Mouse (Mus musculus): ENCODE measurements around the gene BC049352. TPM values are rescaled to one million over a fixed set of nuclear protein-coding genes. Genes with fewer than 3 reads are reported as not detected.

The BC049352 gene
- polyA plus RNA-seq, 1 experiment from 2014 or later = 0.43 TPM

DNA sequence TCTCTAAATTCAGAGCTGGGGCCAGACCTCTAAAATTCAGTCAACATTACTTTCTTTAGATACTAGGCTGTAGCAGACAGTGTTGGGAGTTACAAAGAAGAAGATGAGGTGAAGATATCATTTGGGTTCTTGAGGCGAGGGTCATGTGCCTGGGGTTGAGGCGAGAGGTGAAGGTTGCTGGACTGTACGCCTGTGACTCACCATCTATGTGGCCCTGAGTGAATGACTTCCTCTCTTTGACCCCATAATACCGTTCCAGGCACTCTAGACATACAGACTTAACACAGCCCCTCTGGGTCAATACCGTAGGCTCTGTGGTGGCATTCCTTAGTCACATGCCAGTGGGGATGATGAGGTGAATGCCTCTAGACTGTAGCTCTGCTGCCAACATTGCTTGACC lies 100.7 kb downstream of the BC049352 start:
- Histone ChIP-seq H3K9me3 (peaks cover 3% of the 10 kb centered on the region; the same call in 1 of the 2 replicates), H3K27ac (no peak overlapping the region), H3K36me3 (no peaks in the 10 kb centered on the region), H3K9ac (no peak overlapping the region), H3K4me2 (replicated peaks) (no peak overlapping the region), H3K4me3 (replicated peaks) (no peak overlapping the region), H3K27me3 (replicated peaks) (no peaks in the 10 kb centered on the region), H3K4me1 (replicated peaks) (no peaks in the 10 kb centered on the region)
- ATAC-seq = no peak
- whole genome bisulfite sequencing = 83% methylated on average over 5 of the region's 5 CpGs

DNA sequence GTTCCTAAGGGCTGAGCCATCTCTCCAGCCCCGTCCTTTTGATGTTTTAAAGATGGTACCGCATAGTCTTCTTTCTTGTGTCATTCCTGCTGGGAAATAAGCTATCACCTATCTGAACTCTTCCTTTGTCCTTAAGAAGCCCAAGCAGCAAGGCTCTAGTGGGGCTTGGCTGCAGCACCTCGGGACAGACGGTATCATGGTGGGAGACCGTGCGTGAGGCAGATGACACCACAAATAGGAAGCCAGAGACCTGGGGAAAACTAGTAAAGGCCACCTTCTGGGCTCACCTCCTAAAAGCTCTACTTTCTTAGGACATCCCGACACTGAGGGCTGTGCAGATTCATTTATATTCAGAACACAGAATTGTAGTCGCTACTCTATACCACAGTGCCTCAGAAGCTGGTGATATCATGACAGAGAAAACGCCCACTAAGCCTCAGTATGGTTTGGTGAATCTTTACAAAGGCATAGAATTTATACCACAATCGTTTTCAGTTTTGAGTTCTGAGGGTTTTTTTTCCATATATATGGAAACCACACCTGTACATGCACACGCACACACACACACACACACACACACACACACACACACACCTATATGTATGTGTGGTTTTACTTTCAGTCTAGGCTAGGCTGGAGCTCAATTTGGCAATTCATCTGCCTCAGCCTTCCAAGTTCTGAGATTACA lies 109.8 kb downstream of the BC049352 start:
- H3K36me3 ChIP-seq = no peaks in the 10 kb centered on the region
- no peaks in the 10 kb centered on the region for H3K27me3 ChIP-seq (replicated peaks)
- H3K27ac ChIP-seq = no peak overlapping the region
- ATAC-seq = no peak
- H3K9me3 ChIP-seq = no peaks in the 10 kb centered on the region
- WGBS = 84% methylated on average over 11 of the region's 11 CpGs
- no peak overlapping the region for H3K4me3 ChIP-seq (replicated peaks)
- no peak overlapping the region for H3K9ac ChIP-seq
- H3K4me1 ChIP-seq (replicated peaks) = 0 out of 2 replicates have a peak, but pooled peaks cover 3% of the 10 kb centered on the region
- no peak overlapping the region for H3K4me2 ChIP-seq (replicated peaks)

DNA sequence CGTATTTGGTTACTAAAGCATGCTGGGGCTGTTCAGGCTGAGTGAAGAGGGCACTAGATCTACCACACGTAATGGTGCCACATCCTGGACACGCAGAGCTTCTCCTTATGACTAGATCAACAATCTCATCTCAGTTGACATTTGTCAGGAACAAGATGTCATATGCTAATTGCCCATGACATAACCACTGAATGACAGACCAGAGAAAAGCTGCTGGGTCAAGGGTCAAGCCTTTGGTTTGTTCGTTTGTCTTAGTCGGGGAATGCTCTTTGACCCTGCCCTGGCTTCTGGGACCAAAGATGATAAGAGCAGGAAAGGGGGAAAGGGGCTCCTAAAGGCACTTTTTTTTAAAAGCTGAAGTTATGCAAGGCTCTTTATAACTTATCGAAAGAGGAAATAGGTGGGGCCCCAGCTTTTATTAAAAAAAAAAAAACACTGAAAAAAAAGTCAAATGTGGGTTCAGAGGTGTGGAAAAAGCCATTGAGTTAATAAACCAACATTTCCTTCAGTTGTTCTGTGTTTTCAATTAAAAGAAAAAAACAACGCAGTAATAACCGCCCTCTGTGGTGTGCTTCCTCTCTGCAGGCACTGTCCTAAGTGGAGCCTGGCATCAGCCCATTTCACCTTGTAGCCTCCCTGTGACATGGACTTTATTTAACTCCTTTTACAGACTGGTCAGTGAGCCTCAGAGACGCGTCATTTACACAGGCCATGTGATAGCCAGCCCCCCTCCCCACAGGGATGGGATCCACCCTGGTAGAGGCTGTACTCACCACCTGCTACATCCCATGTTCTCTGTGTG lies 112.6 kb downstream of the BC049352 start:
- ATAC-seq = no peak
- 35% methylated on average over 10 of the region's 10 CpGs for WGBS
- no peak overlapping the region for H3K27ac ChIP-seq
- H3K27me3 ChIP-seq (replicated peaks) = no peaks in the 10 kb centered on the region
- H3K4me1 ChIP-seq (replicated peaks) = 0 out of 2 replicates have a peak, but pooled peaks cover 3% of the 10 kb centered on the region
- no peaks in the 10 kb centered on the region for H3K9me3 ChIP-seq
- no peak overlapping the region for H3K4me3 ChIP-seq (replicated peaks)
- H3K9ac ChIP-seq = no peak overlapping the region
- no peaks in the 10 kb centered on the region for H3K36me3 ChIP-seq
- no peak overlapping the region for H3K4me2 ChIP-seq (replicated peaks)

DNA sequence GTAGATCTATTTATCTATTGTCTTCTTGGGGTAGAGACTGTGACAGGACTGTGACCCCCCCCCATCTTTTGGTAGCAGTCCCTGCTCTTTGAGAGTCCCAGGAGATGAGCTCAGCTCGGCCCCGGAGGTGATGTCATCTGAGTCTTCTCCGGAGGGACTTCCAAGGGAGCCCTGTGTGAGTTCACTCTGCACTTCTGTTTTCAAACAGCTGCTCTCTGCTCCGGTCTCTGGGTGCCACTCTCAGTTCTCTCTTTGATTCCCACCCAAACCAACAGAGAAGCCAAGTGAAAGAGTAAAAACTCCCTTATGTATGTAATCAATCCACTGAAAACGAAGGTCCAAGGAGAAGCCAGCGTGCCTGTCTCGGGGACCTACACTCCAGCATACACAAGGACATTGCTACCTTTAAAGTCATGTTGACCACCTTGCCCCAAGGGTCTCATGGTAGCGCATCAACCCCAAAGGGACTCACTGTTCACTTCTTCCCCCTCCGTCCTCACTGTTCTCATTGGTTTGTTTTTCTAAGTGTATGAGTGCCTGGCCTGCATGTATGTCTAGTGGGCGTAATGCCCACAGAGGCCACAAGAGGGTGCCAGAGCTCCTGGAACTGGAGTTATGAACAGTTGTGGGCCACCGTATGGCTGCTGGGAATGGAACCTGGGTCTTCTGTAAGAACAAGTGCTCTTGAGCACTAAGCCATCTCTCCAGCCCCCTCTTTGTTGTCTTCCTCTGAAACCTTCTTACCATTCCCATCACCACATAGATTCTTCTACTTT lies 117.6 kb downstream of the BC049352 start:
- Histone ChIP-seq H3K27me3 (replicated peaks) (no peaks in the 10 kb centered on the region), H3K4me1 (replicated peaks) (0 out of 2 replicates have a peak, but pooled peaks cover 6% of the 10 kb centered on the region), H3K9ac (no peak overlapping the region), H3K27ac (no peak overlapping the region), H3K9me3 (no peaks in the 10 kb centered on the region), H3K36me3 (no peaks in the 10 kb centered on the region), H3K4me3 (replicated peaks) (no peak overlapping the region), H3K4me2 (replicated peaks) (no peak overlapping the region)
- 80% methylated on average over 11 of the region's 11 CpGs for WGBS
- ATAC-seq = no peak

Other genes starting within 250 kb of the BC049352 start
- 24.2 and 24.6 TPM in 2 replicates for gene Ube4a, start 216.4 kb upstream of the BC049352 start, polyA plus RNA-seq (2015; fragmentation: Nextera tagmentation; extraction: Ambion mirVana)
- gene Cd3g, start 201.6 kb upstream of the BC049352 start, polyA plus RNA-seq (2015; fragmentation: Nextera tagmentation; extraction: Ambion mirVana) = 0.76 and 1.0 TPM in 2 replicates
- gene Cd3d, start 200.2 kb upstream of the BC049352 start, polyA plus RNA-seq (2015; fragmentation: Nextera tagmentation; extraction: Ambion mirVana) = not detected in 2 replicates
- gene Cd3e, start 172.4 kb upstream of the BC049352 start, polyA plus RNA-seq (2015; fragmentation: Nextera tagmentation; extraction: Ambion mirVana) = 1.4 and 1.8 TPM in 2 replicates
- gene Mpzl2, start 142.2 kb upstream of the BC049352 start, polyA plus RNA-seq (2015; fragmentation: Nextera tagmentation; extraction: Ambion mirVana) = 29.6 and 31.2 TPM in 2 replicates
- 5.4 and 6.3 TPM in 2 replicates for gene Mpzl3, start 126.8 kb upstream of the BC049352 start, polyA plus RNA-seq (2015; fragmentation: Nextera tagmentation; extraction: Ambion mirVana)
- gene Jaml, start 102.8 kb upstream of the BC049352 start, polyA plus RNA-seq (2015; fragmentation: Nextera tagmentation; extraction: Ambion mirVana) = 74.9 and 80.6 TPM in 2 replicates
- gene Scn2b, start 64.2 kb upstream of the BC049352 start, polyA plus RNA-seq (2015; fragmentation: Nextera tagmentation; extraction: Ambion mirVana) = 2.7 and 3.0 TPM in 2 replicates
- gene Scn4b, start 43.6 kb upstream of the BC049352 start, polyA plus RNA-seq (2015; fragmentation: Nextera tagmentation; extraction: Ambion mirVana) = 0.11 and 0.13 TPM in 2 replicates
- gene Tmprss4, start 22.1 kb downstream of the BC049352 start, polyA plus RNA-seq (2015; fragmentation: Nextera tagmentation; extraction: Ambion mirVana) = 29.1 and 33.6 TPM in 2 replicates
- gene Il10ra, start 87.1 kb downstream of the BC049352 start, polyA plus RNA-seq (2015; fragmentation: Nextera tagmentation; extraction: Ambion mirVana) = 1.4 TPM in 2 replicates
- gene Tmprss13, start 137.1 kb downstream of the BC049352 start, polyA plus RNA-seq (2015; fragmentation: Nextera tagmentation; extraction: Ambion mirVana) = 0.36 and 0.40 TPM in 2 replicates
- 76.5 and 77.2 TPM in 2 replicates for gene Fxyd6, start 188.2 kb downstream of the BC049352 start, polyA plus RNA-seq (2015; fragmentation: Nextera tagmentation; extraction: Ambion mirVana)
- gene Fxyd2, start 217.7 kb downstream of the BC049352 start, polyA plus RNA-seq (2015; fragmentation: Nextera tagmentation; extraction: Ambion mirVana) = 2.6 and 3.0 TPM in 2 replicates
- 0.38 and 0.44 TPM in 2 replicates for gene Dscaml1, start 244.6 kb downstream of the BC049352 start, polyA plus RNA-seq (2015; fragmentation: Nextera tagmentation; extraction: Ambion mirVana)